Mouse (Mus musculus) MN1 (cell line): Measurements from ENCODE around the gene Nhlrc1.

Experiments used
- DNase-seq: peaks from one replicate; pipeline ENCODE4 v3.0.0-alpha.2; 2016; ENCODE audit warnings: low spot score

Nhlrc1 gene

DNA sequence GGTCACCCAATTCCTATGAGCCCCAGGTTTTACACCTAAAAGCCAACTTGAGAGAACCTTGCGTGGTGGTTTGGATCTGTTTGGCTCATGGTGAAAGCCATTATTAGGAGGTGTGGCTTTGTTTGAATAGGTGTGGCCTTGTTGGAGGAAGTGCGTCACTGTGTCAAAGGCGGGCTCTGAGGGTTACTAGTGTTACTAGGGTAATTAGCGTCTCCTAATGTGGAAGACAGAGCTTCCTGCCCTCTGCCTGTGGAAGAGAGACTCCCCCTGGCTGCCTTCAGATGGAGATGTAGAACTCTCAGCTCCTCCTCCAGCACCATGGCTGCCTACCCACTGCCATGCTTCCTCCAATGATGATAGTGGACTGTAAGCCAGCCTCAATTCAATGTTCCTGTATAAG, 13.1 kb downstream of the Nhlrc1 start:
- DNase-seq = no peak

DNA sequence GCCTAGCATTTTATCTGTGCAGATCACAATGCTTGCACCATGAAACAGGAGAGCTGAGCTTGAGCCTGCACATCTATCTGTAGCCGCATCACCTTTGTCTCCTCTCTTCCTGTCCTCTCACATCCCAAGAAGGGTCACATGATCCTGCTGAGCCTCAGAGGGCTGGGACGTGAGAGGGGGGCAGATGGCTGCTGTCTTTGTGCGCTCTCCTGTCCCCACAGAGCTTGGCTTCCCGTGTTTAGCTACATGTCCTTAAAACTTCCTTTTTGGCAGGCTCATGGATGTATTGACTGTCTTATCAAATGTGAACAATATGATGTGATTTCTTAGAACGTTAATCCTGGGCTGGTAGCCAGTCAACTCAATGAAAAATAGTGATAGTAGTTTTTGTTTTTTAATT, 15.2 kb downstream of the Nhlrc1 start:
- DNase-seq = no peak

DNA sequence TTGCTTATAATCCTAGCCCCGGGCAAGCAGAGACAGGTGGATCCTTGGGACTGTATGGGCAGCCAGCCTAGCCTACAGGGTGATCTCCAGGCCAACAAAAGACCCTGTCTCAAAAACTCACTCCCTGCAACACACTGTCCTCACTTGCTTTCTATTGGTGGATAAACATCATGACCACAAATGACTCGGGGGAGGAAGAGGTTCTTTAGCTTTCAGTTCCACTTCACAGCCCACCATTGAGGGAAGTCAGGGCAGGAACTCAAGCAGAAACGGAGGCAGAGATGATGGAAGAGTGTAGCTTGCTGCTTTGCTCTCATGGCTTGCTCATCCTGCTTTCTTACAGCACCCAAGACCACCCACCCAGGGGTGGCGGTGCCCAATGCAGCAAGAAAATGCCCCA, 17.3 kb downstream of the Nhlrc1 start:
- no peak for DNase-seq

- no peak for DNase-seq
Observed at GRCm38 (mm10) chr13:46993274-46993551, 21.4 kb downstream of the Nhlrc1 start.

- DNase-seq = no peak
Observed at GRCm38 (mm10) chr13:46992516-46993273, 22.0 kb downstream of the Nhlrc1 start.

DNA sequence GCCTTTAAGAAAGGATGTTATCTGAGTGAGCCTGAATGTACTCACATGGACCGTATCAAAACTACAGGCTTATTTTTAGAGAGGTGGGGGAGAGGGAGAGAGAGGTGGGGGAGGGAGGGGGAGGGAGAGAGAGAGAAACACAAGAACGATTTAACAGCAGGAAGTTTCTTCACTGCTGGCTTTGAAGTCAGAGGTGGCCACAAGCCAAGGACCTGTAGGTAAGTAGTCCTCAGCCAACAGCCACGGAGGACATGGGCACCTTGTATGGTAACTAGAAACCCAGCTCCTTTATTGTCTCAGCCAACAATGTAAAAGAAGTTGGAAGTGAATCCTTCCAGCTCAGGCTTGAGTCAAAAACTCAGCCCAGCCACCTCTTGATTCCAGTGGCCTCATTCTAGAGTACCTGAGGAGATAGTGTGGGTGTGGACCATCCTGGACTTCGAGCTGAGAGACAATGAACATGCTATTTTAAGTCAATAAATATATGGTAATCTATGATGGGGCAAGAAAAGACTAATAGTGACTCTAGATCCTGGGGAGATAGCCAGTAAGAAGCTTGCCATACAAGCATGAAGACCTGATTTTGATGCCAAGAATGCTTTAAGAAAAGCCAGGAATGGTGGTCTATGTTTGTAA, 24.2 kb downstream of the Nhlrc1 start:
- no peak for DNase-seq

DNA sequence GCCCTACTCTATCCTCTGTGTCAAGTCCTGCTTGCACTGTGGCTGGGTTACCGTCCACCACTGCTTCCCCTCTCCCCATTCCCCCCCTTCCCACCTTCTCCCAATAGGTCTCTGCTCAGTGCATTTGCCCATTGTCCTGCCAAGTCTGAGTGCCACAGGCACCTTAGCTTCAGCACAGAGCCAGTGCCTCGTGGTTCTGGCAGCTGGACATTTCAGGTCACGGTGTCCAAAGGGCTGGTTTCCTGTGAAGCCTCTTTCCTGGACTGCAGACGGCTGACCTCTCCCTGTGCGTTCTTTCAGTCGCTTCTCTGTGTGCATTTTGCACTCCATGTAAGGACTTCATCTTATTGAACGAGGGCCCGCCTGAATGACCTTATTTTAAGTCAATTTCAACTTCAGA, 26.7 kb downstream of the Nhlrc1 start:
- DNase-seq = no peak

- DNase-seq = no peak
Observed at GRCm38 (mm10) chr13:46986208-46986607, 28.4 kb downstream of the Nhlrc1 start.

DNA sequence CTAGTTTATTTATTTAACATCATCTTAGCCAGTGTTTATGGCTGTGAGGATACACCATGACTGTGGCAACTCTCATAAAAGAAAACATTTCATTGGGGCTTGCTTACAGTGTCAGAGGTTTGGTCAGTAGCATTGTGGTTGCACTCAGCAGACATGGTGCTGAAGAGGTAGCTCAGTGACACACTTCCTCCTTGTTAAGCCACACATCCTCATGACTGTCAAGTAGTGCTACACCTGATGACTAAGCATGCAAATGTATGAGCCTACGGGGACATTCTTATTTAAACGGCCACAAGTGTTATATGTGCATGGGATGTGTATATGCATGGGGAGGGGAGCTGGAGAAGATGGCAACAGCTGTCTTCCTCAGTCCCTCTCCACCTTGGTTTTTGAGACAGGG, 30.8 kb downstream of the Nhlrc1 start:
- no peak for DNase-seq

- DNase-seq = no peak
Observed at GRCm38 (mm10) chr13:46979836-46980490, 34.7 kb downstream of the Nhlrc1 start.

DNA sequence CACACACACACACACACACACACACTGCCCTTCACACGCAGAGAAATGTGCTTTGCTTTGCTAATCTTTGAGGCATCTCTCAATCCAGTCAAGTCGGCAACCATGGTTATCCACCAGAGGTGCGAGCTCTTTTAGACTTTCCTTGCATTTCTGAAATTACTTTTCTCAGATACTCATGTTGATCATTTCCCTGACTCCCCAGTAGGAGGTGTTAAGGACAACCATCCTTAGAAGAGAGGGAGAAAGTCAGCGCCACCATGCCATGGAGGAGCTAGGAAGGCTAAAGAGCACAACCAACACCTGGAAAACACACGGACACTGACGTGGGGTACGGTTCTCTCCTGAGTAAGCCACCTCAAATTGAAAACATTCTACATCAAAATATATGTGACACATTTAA, 38.1 kb downstream of the Nhlrc1 start:
- no peak for DNase-seq

GRCm38 (mm10) chr13:46975930-46976329, 38.7 kb downstream of the Nhlrc1 start:
- DNase-seq = no peak

- no peak for DNase-seq
Observed at GRCm38 (mm10) chr13:46975031-46975551, 39.6 kb downstream of the Nhlrc1 start.

- DNase-seq = no peak
Observed at GRCm38 (mm10) chr13:46970286-46970945, 44.2 kb downstream of the Nhlrc1 start.

DNA sequence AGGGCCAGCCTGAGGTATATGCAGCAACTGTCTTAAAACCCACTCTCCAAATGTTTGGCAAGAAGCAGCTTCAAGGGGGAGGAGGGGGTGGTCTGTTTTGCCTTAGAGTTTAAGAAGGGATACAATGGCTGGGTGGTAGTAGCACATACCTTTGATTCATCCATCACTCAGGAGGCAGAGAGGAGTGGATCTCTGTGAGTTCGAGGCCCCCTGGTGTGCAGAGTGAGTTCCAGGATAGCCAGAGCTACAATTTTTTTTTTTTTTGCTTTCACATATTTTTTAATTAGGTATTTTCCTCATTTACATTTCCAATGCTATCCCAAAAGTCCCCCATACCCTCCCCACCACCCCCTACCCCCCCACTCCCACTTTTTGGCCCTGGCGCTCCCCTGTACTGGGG, 46.0 kb downstream of the Nhlrc1 start:
- no peak for DNase-seq

GRCm38 (mm10) chr13:46967308-46967707, 47.3 kb downstream of the Nhlrc1 start:
- no peak for DNase-seq
